Mouse (Mus musculus): Measurements from ENCODE around the gene Vipr1.

DNA sequence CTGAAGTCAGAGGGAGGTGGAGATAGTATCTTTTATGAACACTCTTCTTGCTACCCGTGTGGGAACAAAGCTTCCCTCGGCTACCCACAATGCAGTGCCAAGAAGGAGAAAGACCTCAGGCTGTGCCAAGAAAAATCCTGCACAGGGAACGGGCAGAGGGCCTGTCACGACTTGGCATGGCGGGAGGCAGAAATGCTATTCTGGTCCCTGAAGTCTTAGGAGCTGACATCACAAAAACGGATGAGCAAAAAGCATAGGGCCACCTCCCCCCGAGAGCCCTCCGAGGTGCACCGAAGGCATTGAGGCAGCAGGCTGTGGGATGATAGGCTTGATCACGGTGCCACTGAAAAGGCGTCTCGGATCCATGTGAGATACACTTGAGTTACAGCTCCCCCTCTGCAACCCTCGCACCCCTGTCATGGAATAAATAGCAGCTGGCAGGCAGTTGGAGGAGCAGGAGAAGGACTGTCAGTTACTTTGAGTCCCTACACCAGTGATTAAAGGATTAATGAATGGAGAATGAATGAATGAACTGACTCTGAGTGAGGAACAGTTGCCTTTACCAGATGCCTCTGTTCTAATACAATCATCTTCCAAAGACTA, 49.5 kb upstream of the Vipr1 start:
- no peak for TF ChIP-seq CTCF (conservative IDR thresholded peaks at IDR 0.05; ENCODE audit: insufficient read depth, insufficient read length, low read depth, low read length)
- TF ChIP-seq POLR2A (IDR thresholded peaks at IDR 0.05; ENCODE audit: low read depth, low read length), result no peak
